Mouse (Mus musculus) E14TG2a.4 (cell line): ENCODE measurements around the gene Retsat.

Experiments
- H3K27me3 ChIP-seq: 2 replicates; pipeline ENCODE4 v1.6.1; 2014; ENCODE audit warnings: low read length, control low read depth; ENCODE audit not compliant: insufficient read depth
- H3K36me3 ChIP-seq: 2 replicates; pipeline ENCODE4 v1.6.1; 2014; ENCODE audit warnings: low read length, control low read depth; ENCODE audit not compliant: insufficient read depth
- H3K4me1 ChIP-seq: replicated peaks from 2 replicates; pipeline ENCODE4 v1.6.1; 2014; ENCODE audit warnings: low read depth, low read length, control low read depth
- H3K4me3 ChIP-seq: replicated peaks from 2 replicates; pipeline ENCODE4 v1.5.1; 2014; ENCODE audit warnings: mild to moderate bottlenecking, low read length
- H3K9me3 ChIP-seq: 2 replicates; pipeline ENCODE4 v1.6.1; 2014; ENCODE audit warnings: low read length, control low read depth
- CTCF ChIP-seq: conservative IDR thresholded peaks from 2 replicates; pipeline ENCODE4 v1.5.1; 2014; ENCODE audit warnings: low read length
- NANOG ChIP-seq: IDR thresholded peaks from 2 replicates; pipeline ENCODE4 v1.6.1; 2014; ENCODE audit warnings: borderline replicate concordance, low read length, mixed read lengths
- POU5F1 ChIP-seq: IDR thresholded peaks from 2 replicates; pipeline ENCODE4 v1.6.1; 2014; ENCODE audit warnings: low read length, borderline replicate concordance

The Retsat gene

GRCm38 (mm10) chr6:72608662-72609184 is 10.4 kb downstream of the Retsat start:
- Histone ChIP-seq H3K36me3 (peaks cover 97% of the 10 kb centered on the region), H3K4me3 (no peak overlapping the region)
- TF ChIP-seq POU5F1 (no peak), NANOG (no peak), CTCF (no peak)

DNA sequence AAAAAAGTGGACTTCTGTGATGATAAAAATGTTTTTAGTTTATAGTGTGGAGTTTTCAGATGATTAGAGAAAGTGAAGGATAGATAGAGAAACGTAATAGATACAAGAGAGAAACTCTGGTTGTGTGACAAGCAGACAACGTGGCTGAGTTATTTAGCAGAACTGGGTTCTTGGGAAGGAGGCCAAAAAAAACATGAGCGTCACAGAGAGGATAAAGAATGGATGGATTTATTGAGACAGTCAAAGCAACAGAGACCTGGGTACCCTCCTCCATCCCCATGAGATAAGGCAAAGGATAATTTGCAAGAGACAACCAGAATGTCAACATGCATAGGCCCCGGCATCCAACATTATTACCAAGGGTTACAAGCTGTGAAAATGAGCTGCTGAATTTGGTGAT is 12.0 kb downstream of the Retsat start:
- TF ChIP-seq NANOG: no peak
- TF ChIP-seq CTCF: no peak
- TF ChIP-seq POU5F1: no peak
- no peaks in the 10 kb centered on the region for H3K27me3 ChIP-seq
- peaks cover 97% of the 10 kb centered on the region for H3K36me3 ChIP-seq
- H3K9me3 ChIP-seq: no peaks in the 10 kb centered on the region
- H3K4me1 ChIP-seq: peaks cover 19% of the 10 kb centered on the region
- no peak overlapping the region for H3K4me3 ChIP-seq

More at GRCm38 (mm10) chr6:72608662-72609184, 10.4 kb downstream of the Retsat start:
- Histone ChIP-seq H3K9me3 (no peaks in the 10 kb centered on the region), H3K4me1 (peaks cover 11% of the 10 kb centered on the region), H3K27me3 (no peaks in the 10 kb centered on the region)

DNA sequence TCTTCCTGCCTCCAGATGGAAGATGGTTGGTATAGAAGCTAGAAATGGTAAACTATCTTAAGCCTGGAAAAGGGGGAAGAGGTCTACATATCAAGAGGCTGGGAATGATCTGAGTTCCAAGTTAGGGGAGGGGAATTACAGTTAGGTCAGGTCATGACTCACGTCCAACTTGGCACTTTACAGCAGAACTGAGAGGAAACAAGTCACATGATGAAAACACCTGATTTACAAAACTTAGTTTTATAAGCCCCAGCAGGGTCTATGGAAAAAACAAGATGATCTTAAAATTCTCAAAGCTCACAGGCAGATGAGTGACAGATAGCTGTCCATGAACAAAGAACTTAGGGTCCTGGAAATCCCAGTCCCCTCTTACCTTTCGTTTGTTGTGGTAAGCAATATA is 16.9 kb downstream of the Retsat start:
- Histone ChIP-seq H3K9me3 (no peaks in the 10 kb centered on the region), H3K4me3 (peak overlapping the region; percentile 96), H3K36me3 (peaks cover 56% of the 10 kb centered on the region), H3K27me3 (no peaks in the 10 kb centered on the region), H3K4me1 (peaks cover 44% of the 10 kb centered on the region)
- no peak for TF ChIP-seq CTCF
- no peak for TF ChIP-seq NANOG
- TF ChIP-seq POU5F1: no peak

GRCm38 (mm10) chr6:72615561-72616375 is 17.5 kb downstream of the Retsat start:
- Histone ChIP-seq H3K4me3 (peak overlapping the region; percentile 96), H3K9me3 (no peaks in the 10 kb centered on the region), H3K36me3 (peaks cover 50% of the 10 kb centered on the region), H3K27me3 (no peaks in the 10 kb centered on the region), H3K4me1 (peaks cover 47% of the 10 kb centered on the region)
- TF ChIP-seq POU5F1 (no peak), NANOG (no peak), CTCF (no peak)

GRCm38 (mm10) chr6:72616643-72617288 is 18.5 kb downstream of the Retsat start, which contains the start of gene Tgoln1:
Gene Tgoln1 (minus strand): TSS chr6:72617000.
- Histone ChIP-seq H3K9me3 (no peaks in the 10 kb centered on the region), H3K4me3 (peak within 1 kb of the TSS; percentile 96), H3K27me3 (no peaks in the 10 kb centered on the region), H3K36me3 (peaks cover 40% of the 10 kb centered on the region), H3K4me1 (peaks cover 52% of the 10 kb centered on the region)
- TF ChIP-seq POU5F1 (no peak), CTCF (no peak), NANOG (no peak)

DNA sequence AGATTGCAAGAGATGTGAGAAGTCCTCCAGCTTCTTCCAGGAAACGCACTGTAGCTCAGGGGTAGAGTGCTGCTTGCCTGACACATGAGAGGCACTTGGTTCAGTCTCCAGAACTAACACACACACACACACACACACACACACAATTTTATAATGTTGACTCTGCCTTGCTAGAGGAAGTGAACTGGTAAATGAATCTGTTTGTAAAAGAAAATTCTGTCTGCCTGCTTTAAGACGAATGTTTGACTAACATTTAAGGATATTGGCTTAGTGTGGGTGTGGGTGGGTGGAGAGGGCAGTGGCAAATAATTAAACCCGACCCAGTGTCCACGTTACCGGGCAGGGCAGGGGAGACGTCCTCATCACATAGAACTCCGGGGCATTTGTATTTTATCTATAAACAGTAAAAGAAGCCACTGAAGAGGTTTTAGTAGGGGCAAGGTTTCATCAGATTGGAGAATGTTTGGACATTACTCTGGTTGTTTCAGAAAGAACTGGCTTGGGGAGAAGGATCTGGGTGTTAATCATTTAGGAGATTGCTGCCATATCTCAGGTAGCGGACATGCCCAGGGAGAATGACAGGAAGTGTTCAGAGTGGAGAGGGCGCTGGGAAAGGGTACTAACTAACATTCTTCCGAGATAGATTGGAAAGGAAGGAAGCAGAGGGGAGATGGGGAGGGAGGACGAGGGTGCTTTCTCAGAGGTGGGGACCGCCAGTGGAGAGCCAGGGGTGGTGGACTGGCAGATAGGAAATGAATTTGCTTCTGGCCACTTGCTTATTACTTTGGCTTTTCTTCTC is 21.7 kb downstream of the Retsat start:
- TF ChIP-seq POU5F1 (no peak), NANOG (no peak), CTCF (no peak)
- peaks cover 44% of the 10 kb centered on the region for H3K4me1 ChIP-seq
- no peak overlapping the region for H3K4me3 ChIP-seq
- no peaks in the 10 kb centered on the region for H3K27me3 ChIP-seq
- peaks cover 10% of the 10 kb centered on the region for H3K36me3 ChIP-seq
- no peaks in the 10 kb centered on the region for H3K9me3 ChIP-seq

DNA sequence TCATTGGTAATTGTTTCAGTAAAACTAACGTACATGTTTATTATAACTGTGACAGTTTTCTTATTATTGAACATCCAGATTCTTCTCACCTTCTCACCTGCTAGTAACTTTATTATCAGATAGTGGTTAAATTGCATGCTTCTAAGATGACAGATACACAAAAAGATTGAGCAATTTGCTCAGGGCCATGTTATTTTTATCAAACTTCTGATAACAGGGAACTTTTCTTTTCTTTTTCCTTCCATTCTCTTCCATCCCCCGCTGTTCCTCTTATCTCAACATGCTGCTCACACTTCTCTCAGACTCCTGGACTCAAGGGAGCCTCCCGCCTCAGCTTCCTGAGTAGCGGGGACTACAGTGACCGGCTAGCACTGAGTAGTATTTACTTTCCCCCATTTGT is 22.6 kb downstream of the Retsat start:
- TF ChIP-seq CTCF: no peak
- no peak for TF ChIP-seq NANOG
- TF ChIP-seq POU5F1: no peak
- H3K4me3 ChIP-seq: no peak overlapping the region
- H3K27me3 ChIP-seq: no peaks in the 10 kb centered on the region
- H3K9me3 ChIP-seq: no peaks in the 10 kb centered on the region
- peaks cover 4% of the 10 kb centered on the region for H3K36me3 ChIP-seq
- H3K4me1 ChIP-seq: peaks cover 34% of the 10 kb centered on the region

DNA sequence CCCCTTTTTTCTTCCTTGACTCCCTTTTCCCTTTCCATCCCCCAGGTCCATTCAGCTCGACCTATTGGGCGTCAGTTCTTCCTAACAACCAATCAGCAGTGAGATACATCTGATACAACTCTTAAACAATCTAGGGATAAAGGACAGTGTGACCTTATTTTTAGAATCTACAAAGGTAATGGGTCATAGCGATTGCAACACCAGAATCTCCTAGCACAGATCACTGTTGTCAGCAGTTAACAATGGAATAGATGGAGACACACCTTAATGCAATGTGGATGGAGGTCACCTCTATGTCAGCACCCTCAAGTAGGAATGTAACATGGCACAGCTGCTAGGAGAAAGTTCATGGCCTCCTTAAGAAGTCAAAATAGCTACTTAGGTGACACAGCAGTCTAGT is 24.6 kb downstream of the Retsat start:
- Histone ChIP-seq H3K36me3 (peaks cover 24% of the 10 kb centered on the region), H3K4me1 (peaks cover 42% of the 10 kb centered on the region), H3K4me3 (no peak overlapping the region), H3K9me3 (no peaks in the 10 kb centered on the region), H3K27me3 (no peaks in the 10 kb centered on the region)
- TF ChIP-seq NANOG (peak; percentile 76; the same call in 1 of the 2 replicates), CTCF (no peak)
